Mouse (Mus musculus) small intestine, adult 2 months (tissue): ENCODE data around the gene 4930404N11Rik. TPM values are rescaled to one million over a fixed set of nuclear protein-coding genes. Genes with fewer than 3 reads are reported as not detected.

Source experiments
- H3K27ac ChIP-seq: fragments of 200-500 bp; 2 replicates; pipeline ENCODE4 v1.5.1; 2012; ENCODE audit warnings: low read depth, low read length, control low read depth, inconsistent platforms; ENCODE audit not compliant: insufficient read depth
- H3K27me3 ChIP-seq: fragments of 200-500 bp; 2 replicates; pipeline ENCODE4 v1.6.1; 2012; ENCODE audit warnings: mild to moderate bottlenecking, moderate library complexity, low read length, inconsistent platforms; ENCODE audit not compliant: control insufficient read depth, insufficient read depth
- H3K36me3 ChIP-seq: fragments of 200-500 bp; 2 replicates; pipeline ENCODE4 v1.6.1; 2012; ENCODE audit warnings: mild to moderate bottlenecking, low read length, control low read depth, inconsistent platforms; ENCODE audit not compliant: control insufficient read depth, insufficient read depth
- H3K4me1 ChIP-seq: fragments of 200-500 bp; 2 replicates; pipeline ENCODE4 v1.6.1; 2012; ENCODE audit warnings: low read length, inconsistent platforms, mixed read lengths; ENCODE audit not compliant: control insufficient read depth, insufficient read depth, insufficient read length
- H3K4me3 ChIP-seq: fragments of 200-500 bp; 2 replicates; pipeline ENCODE4 v1.5.1; 2012; ENCODE audit warnings: low read depth, mild to moderate bottlenecking, control low read depth, inconsistent platforms, low read length, moderate library complexity
- POLR2A ChIP-seq: fragments of 200-500 bp; IDR thresholded peaks from 2 replicates; pipeline ENCODE4 v1.6.1; 2012; ENCODE audit warnings: low read depth, mild to moderate bottlenecking, control low read depth, inconsistent platforms, low read length, moderate library complexity
- WGBS: fragments of 180-500 bp; shearing (Covaris S2); methylation state at CpG from one replicate; pipeline ENCODE4 v1.1.7; 2018; 5-methylcytosine and 5-hydroxymethylcytosine counted together
- polyA plus RNA-seq: library from polyadenylated mRNA; depleted of rRNA; stranded (reverse); fragments of >200 nt; gene quantifications from 2 replicates; pipeline ENCODE4 v1.2.3, GENCODE M21; 2012; rRNA removed

4930404N11Rik gene
- polyA plus RNA-seq, 1 experiment, result 7.4 TPM

GRCm38 (mm10) chr10:81313581-81313980 lies 52.0 kb downstream of the 4930404N11Rik start:
- Histone ChIP-seq H3K4me3 (no peak overlapping the region), H3K36me3 (peaks cover 32% of the 10 kb centered on the region)

More at GRCm38 (mm10) chr10:81313581-81313980, 52.0 kb downstream of the 4930404N11Rik start:
- WGBS, result 90% methylated on average over 13 of the region's 13 CpGs
- H3K27ac ChIP-seq, result no peak overlapping the region
- H3K4me1 ChIP-seq, result peaks cover 16% of the 10 kb centered on the region
- no peak for TF ChIP-seq POLR2A
- no peaks in the 10 kb centered on the region for H3K27me3 ChIP-seq

Other genes starting within 250 kb of the 4930404N11Rik start
- gene Zbtb7a, start 230.6 kb downstream of the 4930404N11Rik start, polyA plus RNA-seq, result 94.8 and 187 TPM in 2 replicates
- gene Pias4, start 197.9 kb downstream of the 4930404N11Rik start, polyA plus RNA-seq, result 29.1 and 53.3 TPM in 2 replicates
- 755 and 1,606 TPM in 2 replicates for gene Eef2, start 189.2 kb downstream of the 4930404N11Rik start, polyA plus RNA-seq
- gene Dapk3, start 182.8 kb downstream of the 4930404N11Rik start, polyA plus RNA-seq, result 102 and 228 TPM in 2 replicates
- gene 4930442H23Rik, start 182.0 kb downstream of the 4930404N11Rik start, polyA plus RNA-seq, result not detected in 2 replicates
- gene Nmrk2, start 163.8 kb downstream of the 4930404N11Rik start, polyA plus RNA-seq, result not detected in 2 replicates
- gene Atcay, start 135.0 kb downstream of the 4930404N11Rik start, polyA plus RNA-seq, result 0.53 and 0.60 TPM in 2 replicates
- 4.9 and 14.2 TPM in 2 replicates for gene Zfr2, start 132.7 kb downstream of the 4930404N11Rik start, polyA plus RNA-seq
- gene Matk, start 112.9 kb downstream of the 4930404N11Rik start, polyA plus RNA-seq, result 6.8 and 13.0 TPM in 2 replicates
- gene Mrpl54, start 98.9 kb downstream of the 4930404N11Rik start, polyA plus RNA-seq, result 104 and 169 TPM in 2 replicates
- gene Apba3, start 98.9 kb downstream of the 4930404N11Rik start, polyA plus RNA-seq, result 100 and 207 TPM in 2 replicates
- 124 and 239 TPM in 2 replicates for gene Tjp3, start 74.2 kb downstream of the 4930404N11Rik start, polyA plus RNA-seq
- gene Pip5k1c, start 72.9 kb downstream of the 4930404N11Rik start, polyA plus RNA-seq, result 26.1 and 50.8 TPM in 2 replicates
- 16.6 and 29.2 TPM in 2 replicates for gene Cactin, start 44.7 kb downstream of the 4930404N11Rik start, polyA plus RNA-seq
- 10.0 and 10.2 TPM in 2 replicates for gene Tbxa2r, start 37.1 kb downstream of the 4930404N11Rik start, polyA plus RNA-seq
- 0.67 and 1.2 TPM in 2 replicates for gene Gipc3, start 22.6 kb downstream of the 4930404N11Rik start, polyA plus RNA-seq
- 86.8 and 196 TPM in 2 replicates for gene Hmg20b, start 15.3 kb downstream of the 4930404N11Rik start, polyA plus RNA-seq
- gene Mfsd12, start 8.3 kb downstream of the 4930404N11Rik start, polyA plus RNA-seq, result 14.6 and 22.7 TPM in 2 replicates
- gene Fzr1, start 12.7 kb upstream of the 4930404N11Rik start, polyA plus RNA-seq, result 70.5 and 132 TPM in 2 replicates
- gene Dohh, start 18.6 kb upstream of the 4930404N11Rik start, polyA plus RNA-seq, result 86.8 and 113 TPM in 2 replicates
- gene Gm48551, start 18.6 kb upstream of the 4930404N11Rik start, polyA plus RNA-seq, result 1.8 and 4.8 TPM in 2 replicates
- gene Gm48552, start 23.2 kb upstream of the 4930404N11Rik start, polyA plus RNA-seq, result 2.9 and 5.0 TPM in 2 replicates
- gene Smim24, start 27.2 kb upstream of the 4930404N11Rik start, polyA plus RNA-seq, result 2,702 and 6,898 TPM in 2 replicates
- 15.5 and 19.4 TPM in 2 replicates for gene Nfic, start 89.8 kb upstream of the 4930404N11Rik start, polyA plus RNA-seq
- 1.1 and 3.3 TPM in 2 replicates for gene Celf5, start 116.9 kb upstream of the 4930404N11Rik start, polyA plus RNA-seq
- 196 and 354 TPM in 2 replicates for gene Ncln, start 130.6 kb upstream of the 4930404N11Rik start, polyA plus RNA-seq
- gene S1pr4, start 134.3 kb upstream of the 4930404N11Rik start, polyA plus RNA-seq, result 4.0 and 5.6 TPM in 2 replicates
- gene Gna15, start 158.4 kb upstream of the 4930404N11Rik start, polyA plus RNA-seq, result 1.5 and 3.0 TPM in 2 replicates
- 318 and 828 TPM in 2 replicates for gene Gna11, start 179.4 kb upstream of the 4930404N11Rik start, polyA plus RNA-seq
- gene Aes, start 193.7 kb upstream of the 4930404N11Rik start, polyA plus RNA-seq, result 1,054 and 3,003 TPM in 2 replicates
- 17.8 and 20.4 TPM in 2 replicates for gene Tle2, start 208.7 kb upstream of the 4930404N11Rik start, polyA plus RNA-seq
- 7.3 and 34.4 TPM in 2 replicates for gene Tle6, start 235.3 kb upstream of the 4930404N11Rik start, polyA plus RNA-seq
- 0.33 and 0.58 TPM in 2 replicates for gene BC025920, start 240.5 kb upstream of the 4930404N11Rik start, polyA plus RNA-seq